Mouse (Mus musculus): ENCODE results near the gene Slc12a3.

Slc12a3 gene

GRCm38 (mm10) chr8:94375551-94375991 is 46.6 kb downstream of the Slc12a3 start:
- 69% methylated on average over 3 of the region's 3 CpGs for WGBS

- WGBS: 94% methylated on average over 3 of the region's 3 CpGs
Measured at GRCm38 (mm10) chr8:94376176-94376575, 47.2 kb downstream of the Slc12a3 start.

GRCm38 (mm10) chr8:94376580-94376979 is 47.6 kb downstream of the Slc12a3 start:
- WGBS: 95% methylated on average over 2 of the region's 2 CpGs

GRCm38 (mm10) chr8:94377031-94377430 is 48.0 kb downstream of the Slc12a3 start:
- 90% methylated on average over 4 of the region's 4 CpGs for WGBS

GRCm38 (mm10) chr8:94377714-94378205 is 48.8 kb downstream of the Slc12a3 start:
- 67% methylated on average over 11 of the region's 11 CpGs for WGBS

GRCm38 (mm10) chr8:94378763-94379415 is 49.9 kb downstream of the Slc12a3 start:
- 87% methylated on average over 15 of the region's 15 CpGs for WGBS

- 96% methylated on average over 9 of the region's 9 CpGs for WGBS
Measured at GRCm38 (mm10) chr8:94379686-94380085, 50.7 kb downstream of the Slc12a3 start.

- WGBS: 92% methylated on average over 7 of the region's 7 CpGs
Measured at GRCm38 (mm10) chr8:94384166-94384565, 55.2 kb downstream of the Slc12a3 start.

GRCm38 (mm10) chr8:94385506-94386213 is 56.7 kb downstream of the Slc12a3 start:
- 24% methylated on average over 20 of the region's 20 CpGs for WGBS

GRCm38 (mm10) chr8:94386214-94387026 is 57.4 kb downstream of the Slc12a3 start, which contains the start of gene Herpud1:
Gene Herpud1 (plus strand): TSS chr8:94386438.
- WGBS: under 1% methylated on average over 65 of the region's 65 CpGs

GRCm38 (mm10) chr8:94387027-94387684 is 58.2 kb downstream of the Slc12a3 start:
- 1% methylated on average over 25 of the region's 25 CpGs for WGBS

GRCm38 (mm10) chr8:94387785-94388184 is 58.8 kb downstream of the Slc12a3 start:
- WGBS: 13% methylated on average over 6 of the region's 6 CpGs

GRCm38 (mm10) chr8:94389531-94389930 is 60.5 kb downstream of the Slc12a3 start:
- WGBS: 84% methylated on average over 6 of the region's 6 CpGs

GRCm38 (mm10) chr8:94390429-94390828 is 61.4 kb downstream of the Slc12a3 start:
- 91% methylated on average over 6 of the region's 6 CpGs for WGBS

- 96% methylated on average over 8 of the region's 8 CpGs for WGBS
Measured at GRCm38 (mm10) chr8:94390910-94391309, 61.9 kb downstream of the Slc12a3 start.

- WGBS: 76% methylated on average over 12 of the region's 12 CpGs
Measured at GRCm38 (mm10) chr8:94392147-94392546, 63.1 kb downstream of the Slc12a3 start.

GRCm38 (mm10) chr8:94392648-94393047 is 63.6 kb downstream of the Slc12a3 start:
- WGBS: 65% methylated on average over 6 of the region's 6 CpGs

- WGBS: 88% methylated on average over 6 of the region's 6 CpGs
Measured at GRCm38 (mm10) chr8:94395851-94396540, 67.0 kb downstream of the Slc12a3 start.

- 59% methylated on average over 11 of the region's 11 CpGs for WGBS
Measured at GRCm38 (mm10) chr8:94396964-94397657, 68.1 kb downstream of the Slc12a3 start.

GRCm38 (mm10) chr8:94398587-94398986 is 69.6 kb downstream of the Slc12a3 start:
- 83% methylated on average over 6 of the region's 6 CpGs for WGBS
